Mouse (Mus musculus) right cerebral cortex, postnatal 36 days (tissue): ENCODE data around the gene Sult2b1.

ENCODE experiments used
- DNase-seq, 2 experiments: peaks; one replicate each; pipeline ENCODE4 v3.0.0; 2022; ENCODE audit warnings: low spot score in 2 of 2, mixed read lengths in 1 of 2

Sult2b1 gene

DNA sequence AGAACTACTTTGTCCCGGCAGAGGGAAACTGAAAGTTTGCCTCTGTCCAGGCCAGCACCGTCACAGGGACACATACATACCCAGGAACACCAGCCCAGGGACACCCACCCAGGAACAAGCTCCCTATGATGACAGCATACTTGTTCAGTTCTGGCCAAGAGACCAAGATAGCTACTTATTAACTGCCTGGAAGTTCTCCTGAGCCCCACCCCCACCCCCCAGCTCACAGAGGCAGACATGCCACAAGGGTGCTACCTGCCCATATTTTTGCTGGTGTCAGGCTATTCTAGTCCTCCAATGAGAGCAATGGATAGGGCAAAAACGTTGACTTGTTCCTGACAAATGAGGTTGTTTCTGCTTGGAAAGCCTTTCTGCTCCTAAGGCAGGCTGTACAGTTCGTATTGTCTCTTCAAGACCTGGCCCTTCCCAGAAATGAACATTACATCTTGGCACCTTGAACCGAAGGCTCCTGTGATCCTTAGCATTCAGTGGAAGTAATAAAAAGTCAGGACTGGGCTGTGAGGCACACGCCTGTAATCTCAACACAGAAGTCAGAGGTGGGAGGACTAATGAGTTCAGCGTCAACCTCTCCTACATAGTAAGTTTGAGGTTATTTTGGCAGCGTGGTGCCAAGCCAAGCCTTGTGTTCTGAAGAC is 13.9 kb downstream of the Sult2b1 start:
- DNase-seq = no peak

DNA sequence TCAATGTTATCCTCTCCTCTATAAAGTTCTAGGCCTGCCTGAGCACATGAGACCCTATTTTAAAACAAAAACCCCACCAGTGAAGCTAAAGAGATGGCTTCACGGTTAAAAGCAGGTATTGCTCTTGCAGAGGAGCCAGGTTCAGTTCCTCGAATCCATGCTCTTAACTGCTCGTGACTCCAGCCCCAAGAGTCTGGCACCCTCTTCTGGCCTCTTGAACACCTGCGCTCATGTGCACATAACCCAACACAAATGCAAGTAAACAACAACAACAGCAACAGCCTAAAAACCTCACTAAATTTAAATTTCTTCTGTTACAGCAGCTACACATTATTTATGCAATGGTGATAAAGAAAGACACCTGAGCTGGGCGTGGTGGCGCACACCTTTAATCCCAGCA is 17.0 kb downstream of the Sult2b1 start:
- no peak for DNase-seq

DNA sequence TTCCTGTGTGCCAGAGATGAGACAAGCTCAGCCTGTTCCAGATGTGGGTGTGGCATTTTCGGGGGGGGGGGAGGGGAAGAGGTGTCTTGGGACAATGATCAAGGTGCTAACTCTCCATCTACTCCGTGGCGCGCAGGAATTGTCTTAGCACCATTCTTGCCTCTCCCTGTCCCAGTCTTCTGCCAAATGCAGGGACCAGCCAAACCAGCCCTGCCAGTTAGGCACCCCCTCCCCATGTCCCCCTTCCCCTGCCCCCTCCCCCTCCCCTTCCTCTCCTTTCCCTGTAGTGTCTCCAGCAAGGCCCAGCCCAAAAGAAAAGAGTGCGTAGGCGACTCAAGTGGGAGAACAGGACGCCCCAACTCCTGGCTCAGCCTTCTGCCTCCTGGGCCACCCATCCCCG is 17.7 kb downstream of the Sult2b1 start:
- DNase-seq = no peak

DNA sequence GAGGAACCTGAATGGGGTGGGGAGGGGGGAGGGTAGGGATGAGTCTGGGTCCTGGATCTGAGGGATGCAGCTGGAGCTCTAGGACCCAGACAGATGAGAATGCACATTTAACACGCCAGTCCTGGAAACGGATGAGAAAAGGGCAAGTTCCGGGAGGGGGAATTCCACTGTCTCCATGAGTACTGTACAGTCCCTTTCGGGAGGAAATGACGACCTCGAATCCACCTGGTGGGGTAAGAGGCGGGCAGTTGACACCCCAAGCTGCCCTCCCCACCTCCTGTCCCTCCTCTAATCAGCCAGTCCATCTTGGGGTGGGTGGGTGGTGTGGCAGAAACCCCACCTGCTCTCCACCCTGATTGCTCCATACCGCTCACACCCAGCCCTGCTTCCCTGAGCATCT is 18.5 kb downstream of the Sult2b1 start:
- DNase-seq = no peak

DNA sequence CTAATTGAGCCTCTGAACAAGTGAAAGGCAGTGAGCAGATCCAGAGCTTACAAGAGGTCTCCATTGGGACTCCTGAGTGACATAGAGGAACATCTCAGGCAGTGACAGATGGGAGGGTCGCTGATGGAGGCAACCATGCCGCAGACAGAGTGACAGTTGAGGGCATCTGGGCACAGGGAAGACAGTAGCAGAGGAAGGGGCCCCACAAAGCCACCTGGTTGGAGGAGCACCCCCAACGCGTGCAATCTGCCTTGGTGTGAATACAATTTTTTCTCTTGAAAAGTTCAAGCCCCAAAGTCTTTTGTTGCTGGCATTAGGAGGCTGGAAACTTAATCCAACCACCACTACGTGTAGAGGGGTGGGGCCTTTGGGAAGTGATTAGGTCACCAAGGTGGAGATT is 24.3 kb downstream of the Sult2b1 start:
- DNase-seq = no peak

GRCm38 (mm10) chr7:45759400-45759799 is 25.1 kb downstream of the Sult2b1 start:
- no peak for DNase-seq

- no peak for DNase-seq
Observed at GRCm38 (mm10) chr7:45755703-45756102, 28.8 kb downstream of the Sult2b1 start.

GRCm38 (mm10) chr7:45750162-45750561 is 34.3 kb downstream of the Sult2b1 start:
- DNase-seq = no peak

DNA sequence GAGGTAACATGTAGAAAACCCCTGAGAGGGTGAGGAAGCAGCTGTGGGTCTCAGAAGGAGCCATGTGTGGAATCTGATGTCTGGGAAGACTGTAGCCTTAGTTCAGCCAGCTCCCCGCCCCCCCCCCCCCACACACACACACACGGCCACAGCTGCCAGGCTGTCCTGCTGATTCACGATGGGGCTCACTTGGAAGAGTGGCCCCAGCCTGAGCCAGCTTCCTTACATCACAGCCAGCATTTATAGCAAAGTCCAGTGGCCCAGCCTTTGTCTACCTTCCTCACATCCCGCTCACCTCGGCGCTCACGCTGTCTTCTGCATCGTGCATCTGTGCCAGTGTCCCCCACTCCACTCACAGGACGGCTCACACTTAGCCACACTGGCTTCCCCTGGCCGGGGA is 35.1 kb downstream of the Sult2b1 start:
- no peak for DNase-seq

- no peak for DNase-seq
Observed at GRCm38 (mm10) chr7:45748110-45748509, 36.4 kb downstream of the Sult2b1 start.

GRCm38 (mm10) chr7:45747450-45747849 is 37.0 kb downstream of the Sult2b1 start:
- no peak for DNase-seq

DNA sequence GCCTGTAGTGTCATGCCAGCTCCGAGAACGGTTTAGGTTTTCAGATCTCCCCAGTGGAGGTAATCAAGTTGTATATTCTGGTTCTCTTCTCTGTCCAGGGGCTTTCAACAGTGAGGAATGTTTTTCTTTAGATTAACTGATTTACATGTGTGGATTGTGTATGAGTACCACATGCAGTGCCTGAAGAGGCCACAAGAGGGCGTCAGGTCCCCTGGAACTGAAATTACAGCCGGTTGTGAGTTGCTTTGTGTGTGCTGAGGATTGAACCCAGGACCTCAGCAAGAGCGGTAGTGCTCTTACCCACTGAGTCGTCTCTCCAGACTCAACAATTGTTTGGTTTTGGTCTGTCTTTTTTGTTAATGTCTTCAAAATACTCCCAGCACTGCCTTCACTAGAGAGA is 38.0 kb downstream of the Sult2b1 start:
- DNase-seq = no peak

DNA sequence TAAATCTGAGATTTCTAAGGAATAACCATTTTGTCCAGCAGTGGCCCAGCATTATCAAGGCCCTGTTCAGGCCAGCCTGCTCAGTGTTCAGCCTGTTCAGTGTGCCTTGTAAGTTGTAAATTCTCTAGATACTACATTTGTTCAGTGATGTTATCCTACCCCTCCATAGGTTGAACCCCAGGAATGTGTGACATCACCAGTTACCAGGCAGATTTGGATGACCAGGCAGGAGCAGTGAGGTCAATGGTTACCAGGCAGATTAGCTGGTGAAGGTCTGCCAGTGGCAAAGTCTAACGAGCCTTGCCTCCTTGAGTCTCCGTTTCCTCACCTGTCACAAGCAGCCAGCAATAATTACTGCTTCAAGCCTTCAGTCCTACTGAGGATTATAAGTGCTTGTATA is 40.1 kb downstream of the Sult2b1 start:
- peak; percentile 43 to 60 for DNase-seq

DNA sequence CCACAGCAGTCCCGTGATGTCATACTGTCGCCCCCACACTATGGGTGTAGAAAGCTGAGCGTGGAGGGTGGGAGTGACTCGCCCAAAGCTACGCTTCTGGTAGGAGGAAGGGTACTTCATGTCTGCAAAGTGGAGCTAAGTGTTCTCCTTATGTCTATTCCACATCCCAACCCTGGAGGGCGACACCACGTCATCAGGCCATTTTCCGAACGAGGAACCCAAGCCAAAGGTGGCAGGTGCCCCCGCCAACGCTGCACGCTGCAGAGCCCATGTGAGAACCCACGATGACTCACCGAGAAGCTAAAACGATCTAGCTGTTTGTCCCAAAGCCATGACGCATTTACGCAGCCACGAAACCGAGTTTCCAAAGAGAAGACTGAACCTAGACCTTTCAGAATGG is 42.1 kb downstream of the Sult2b1 start:
- peak; percentile 83 to 84 for DNase-seq

DNA sequence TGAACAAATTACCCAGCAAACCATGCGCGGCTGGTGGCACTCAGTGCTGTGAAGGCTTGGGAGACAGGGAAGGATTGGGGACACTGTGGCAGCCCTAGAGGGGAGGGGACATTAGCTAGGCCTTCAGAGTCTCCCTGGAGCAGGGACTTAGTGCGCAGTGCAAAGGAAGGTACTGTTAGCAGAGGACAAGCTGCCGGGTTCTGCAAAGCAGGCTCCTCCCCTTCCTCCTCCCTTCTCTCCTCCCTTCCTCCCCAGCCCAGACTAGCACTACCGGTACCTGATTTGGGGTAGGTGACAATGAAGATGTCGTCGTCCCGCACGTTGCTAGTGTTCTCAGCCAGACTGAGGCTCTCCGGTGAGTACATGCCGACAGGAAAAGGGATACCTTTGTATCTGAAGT is 42.7 kb downstream of the Sult2b1 start:
- peak in 1 of 2 experiments; percentile 28 for DNase-seq

GRCm38 (mm10) chr7:45741308-45741707 is 43.2 kb downstream of the Sult2b1 start:
- DNase-seq = no peak

GRCm38 (mm10) chr7:45739820-45740219 is 44.6 kb downstream of the Sult2b1 start:
- DNase-seq = no peak

DNA sequence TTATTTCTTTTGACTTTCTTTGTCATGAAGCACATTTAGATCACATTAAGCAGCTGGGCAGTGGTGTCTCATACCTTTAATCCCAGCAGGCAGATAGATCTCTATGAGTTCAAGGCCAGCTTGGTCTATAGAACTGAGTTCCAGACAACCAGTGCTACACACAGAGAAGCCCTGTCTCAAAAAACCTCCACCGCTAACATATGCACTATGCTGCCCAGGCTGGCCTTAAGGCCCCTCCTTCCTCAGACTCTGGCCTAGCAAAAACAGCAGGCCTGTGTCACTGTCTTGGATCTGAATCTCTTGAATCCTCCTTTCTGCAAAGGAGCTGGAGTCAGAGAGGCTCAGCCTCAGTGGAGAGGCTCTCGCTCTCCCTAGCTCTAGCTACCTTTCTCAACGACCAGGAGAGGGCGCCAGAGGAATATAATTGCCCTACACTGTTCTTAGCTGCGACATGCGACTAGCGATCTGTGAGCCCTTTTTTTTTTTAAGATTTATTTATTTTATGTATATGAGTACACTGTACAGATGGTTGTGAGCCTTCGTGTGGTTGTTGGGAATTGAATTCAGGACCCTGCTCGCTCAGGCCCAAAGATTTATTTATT is 45.2 kb downstream of the Sult2b1 start:
- DNase-seq = peak; percentile 62 to 66

GRCm38 (mm10) chr7:45733477-45733876 is 51.0 kb downstream of the Sult2b1 start:
- no peak for DNase-seq

DNA sequence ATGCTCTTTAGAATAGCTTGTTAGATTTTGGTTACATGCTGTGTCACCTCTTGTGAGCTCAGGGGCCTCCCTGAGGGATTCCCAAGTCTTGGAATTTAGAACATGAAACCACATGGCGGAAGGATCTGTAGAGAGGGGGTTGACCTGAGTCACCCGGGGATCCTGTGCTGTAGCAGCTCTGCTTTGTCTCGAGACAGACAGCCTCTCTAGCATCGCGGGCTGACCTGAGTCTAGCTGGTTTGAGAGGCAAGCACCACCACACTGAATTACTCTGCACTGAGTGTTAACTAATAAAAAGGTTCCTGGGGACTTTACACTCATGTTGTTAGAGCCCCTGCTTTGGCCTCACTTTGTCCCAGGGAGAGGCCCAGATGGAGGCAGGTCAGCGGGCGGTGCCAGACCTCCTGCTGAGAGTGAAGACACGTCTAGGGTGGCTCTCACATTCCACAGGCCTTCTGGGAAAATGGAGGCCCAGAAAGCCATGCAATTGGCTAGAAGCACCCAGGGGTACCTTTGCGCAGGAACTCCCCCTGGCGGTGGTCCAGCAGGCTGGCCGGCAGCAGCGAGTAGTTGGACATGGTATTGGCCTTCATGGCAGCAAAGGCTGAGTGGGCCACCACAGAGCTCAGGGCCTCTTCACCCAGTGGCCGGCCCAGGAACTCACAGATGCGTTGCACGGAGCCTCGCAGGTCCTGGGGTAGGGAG is 53.6 kb downstream of the Sult2b1 start:
- DNase-seq = no peak

- no peak for DNase-seq
Observed at GRCm38 (mm10) chr7:45727625-45728024, 56.8 kb downstream of the Sult2b1 start.

DNA sequence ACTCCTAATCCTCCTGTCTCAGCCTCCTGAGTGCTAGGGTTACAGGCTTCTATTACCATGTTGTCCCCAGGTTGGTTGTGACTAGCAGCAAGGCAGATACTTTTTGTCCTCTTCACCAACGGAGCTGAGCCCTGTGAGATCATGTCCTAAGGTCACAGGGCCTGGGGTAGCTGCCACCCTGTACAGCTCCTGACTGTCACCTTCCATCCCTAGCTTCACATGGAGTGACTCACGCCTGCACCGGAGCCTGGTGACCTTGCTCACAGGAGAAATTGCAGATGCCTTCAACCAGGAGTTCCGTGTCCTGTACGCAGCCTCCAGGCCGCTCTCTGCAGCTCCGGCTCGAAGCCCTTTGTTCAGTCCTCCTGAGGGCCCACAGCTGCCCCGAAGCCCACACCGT is 58.0 kb downstream of the Sult2b1 start:
- DNase-seq = no peak

GRCm38 (mm10) chr7:45725713-45726112 is 58.8 kb downstream of the Sult2b1 start, which contains the start of gene Spaca4:
TSS of gene Spaca4 (minus strand) at chr7:45725813.
- DNase-seq = no peak
